Mouse (Mus musculus) liver, embryonic 16.5 days (tissue): ENCODE measurements around the gene Fgf18. TPM values are rescaled to one million over a fixed set of nuclear protein-coding genes. Genes with fewer than 3 reads are reported as not detected.

Experiments
- ATAC-seq: fragments of 200-750 bp; cut with Nextera tagmentation; 2 replicates; pipeline ENCODE4 v1.8.0; 2017; ENCODE audit warnings: low read depth, mild to moderate bottlenecking, moderate number of reproducible peaks, moderate library complexity
- H3K27ac ChIP-seq: fragments of 300-500 bp; sonication (generic); 2 replicates; pipeline ENCODE4 v1.5.1; 2014; ENCODE audit warnings: mild to moderate bottlenecking, low read length
- H3K27me3 ChIP-seq: fragments of 300-500 bp; sonication (generic); 2 replicates; pipeline ENCODE4 v1.6.1; 2014; ENCODE audit warnings: low read depth, low read length, mixed read lengths; ENCODE audit not compliant: control insufficient read depth, insufficient read depth
- H3K36me3 ChIP-seq: fragments of 300-500 bp; sonication (generic); 2 replicates; pipeline ENCODE4 v1.6.1; 2014; ENCODE audit warnings: mild to moderate bottlenecking; ENCODE audit not compliant: control insufficient read depth, insufficient read depth
- H3K4me1 ChIP-seq: fragments of 300-500 bp; sonication (generic); 2 replicates; pipeline ENCODE4 v1.6.1; 2014; ENCODE audit warnings: low read depth, low read length, mixed read lengths; ENCODE audit not compliant: control insufficient read depth
- H3K4me2 ChIP-seq: fragments of 300-500 bp; sonication (generic); 2 replicates; pipeline ENCODE4 v1.6.1; 2014; ENCODE audit warnings: low read depth, low read length, mixed read lengths
- H3K4me3 ChIP-seq: fragments of 300-500 bp; sonication (generic); 2 replicates; pipeline ENCODE4 v1.5.1; 2014; ENCODE audit warnings: low read depth, mild to moderate bottlenecking, low read length
- H3K9ac ChIP-seq: fragments of 300-500 bp; sonication (generic); 2 replicates; pipeline ENCODE4 v1.6.1; 2014; ENCODE audit warnings: low read depth, low read length
- H3K9me3 ChIP-seq: fragments of 300-500 bp; sonication (generic); replicated peaks from 2 replicates; pipeline ENCODE4 v1.6.1; 2016; ENCODE audit warnings: low read length; ENCODE audit not compliant: control insufficient read depth
- whole genome bisulfite sequencing: fragments of 180-500 bp; shearing (Covaris S2); extraction: QIAGEN DNeasy Blood & Tissue Kit; methylation state at CpG from one replicate; pipeline ENCODE4 v1.1.7; 2014; ENCODE audit not compliant: insufficient replicate concordance; 5-methylcytosine and 5-hydroxymethylcytosine counted together
- polyA plus RNA-seq: library from polyadenylated mRNA; unstranded; fragments of >200 nt; fragmentation: Nextera tagmentation; extraction: Ambion mirVana; gene quantifications from 2 replicates; pipeline ENCODE4 v1.2.1, GENCODE M21; 2015

The Fgf18 gene
- polyA plus RNA-seq, 1 experiment from 2014 or later, result 0.15 TPM

DNA sequence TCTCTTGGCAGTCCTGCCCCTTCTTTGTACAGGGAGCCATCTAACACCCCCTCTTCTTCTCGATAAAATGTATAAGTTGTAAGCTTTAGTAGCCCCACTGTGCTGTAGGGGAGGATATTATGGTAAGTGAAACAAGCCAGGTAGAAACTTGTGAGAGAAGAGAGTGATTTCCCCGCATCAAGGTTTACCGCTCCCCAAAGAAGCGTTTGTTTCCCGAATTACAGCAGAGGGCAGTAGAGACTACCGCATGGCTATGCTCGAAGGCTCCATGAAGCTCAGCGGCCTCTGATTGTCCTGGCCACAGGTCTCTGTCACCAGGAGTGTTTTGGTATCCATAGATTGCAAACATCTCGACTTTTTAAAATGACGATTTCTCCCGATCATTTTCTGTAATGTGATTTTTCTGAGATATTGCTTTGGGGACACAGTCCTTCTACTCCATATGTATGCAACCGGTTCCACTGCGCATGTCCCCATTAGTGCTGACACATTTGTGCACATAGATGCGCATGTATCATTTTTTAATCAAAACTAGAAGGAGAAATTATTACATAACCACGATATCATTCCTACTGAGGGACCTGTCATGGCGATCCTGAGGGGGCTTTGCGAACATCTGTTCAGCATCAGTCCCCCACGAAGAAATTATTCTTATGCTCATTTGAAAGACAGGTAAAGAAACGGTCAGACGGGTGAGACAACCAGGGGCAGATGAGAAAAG is 29.5 kb upstream of the Fgf18 start:
- no peak for ATAC-seq
- WGBS, result 27% methylated on average over 20 of the region's 20 CpGs
- H3K9me3 ChIP-seq, result no peaks in the 10 kb centered on the region
- no peak overlapping the region for H3K4me3 ChIP-seq
- H3K27ac ChIP-seq, result no peak overlapping the region
- no peaks in the 10 kb centered on the region for H3K4me1 ChIP-seq
- peaks cover 17% of the 10 kb centered on the region for H3K27me3 ChIP-seq
- H3K4me2 ChIP-seq, result no peak overlapping the region
- H3K36me3 ChIP-seq, result no peaks in the 10 kb centered on the region
- no peak overlapping the region for H3K9ac ChIP-seq

DNA sequence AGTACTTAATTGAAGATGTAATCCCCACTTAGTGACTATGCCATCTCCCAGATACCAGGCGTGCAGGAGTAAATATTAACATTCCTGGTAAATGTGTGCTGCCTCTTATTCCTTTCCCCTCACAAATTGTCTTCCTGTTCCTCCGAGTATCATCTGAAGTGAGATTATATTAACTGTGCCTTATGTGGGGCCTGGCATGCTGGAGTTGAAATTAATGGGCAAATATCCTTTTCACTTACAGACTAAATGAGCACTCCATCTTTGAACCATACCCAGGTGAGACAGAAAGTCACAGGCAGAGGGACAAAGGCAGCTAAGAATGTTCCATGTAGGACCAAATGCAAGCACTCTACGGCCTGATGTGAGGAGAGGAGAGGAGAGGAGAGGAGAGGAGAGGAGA is 28.6 kb upstream of the Fgf18 start:
- Histone ChIP-seq H3K27ac (no peak overlapping the region), H3K9me3 (no peaks in the 10 kb centered on the region), H3K4me3 (no peak overlapping the region), H3K4me2 (no peak overlapping the region), H3K36me3 (no peaks in the 10 kb centered on the region), H3K9ac (no peak overlapping the region), H3K4me1 (no peaks in the 10 kb centered on the region), H3K27me3 (peaks cover 21% of the 10 kb centered on the region)
- no peak for ATAC-seq
- 58% methylated on average over 2 of the region's 3 CpGs for WGBS

DNA sequence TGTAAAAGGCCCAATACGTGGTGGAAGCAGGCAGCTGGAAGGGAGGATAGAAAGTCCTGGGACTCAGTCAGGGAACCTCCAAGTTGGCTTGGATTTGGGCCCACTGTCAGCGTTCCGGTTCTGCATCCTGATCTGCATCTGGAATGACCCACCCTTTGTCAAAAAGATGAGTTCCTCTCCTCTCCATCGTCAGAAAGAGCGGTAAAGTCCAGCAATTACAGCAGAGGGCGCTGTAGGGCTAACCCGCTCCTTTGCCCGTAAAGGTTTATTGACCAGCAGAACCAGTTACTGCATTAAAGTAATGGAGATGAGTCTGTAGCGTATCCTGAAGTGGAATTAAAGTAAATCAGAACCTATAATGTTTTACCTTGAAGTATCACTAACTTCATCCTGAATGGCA is 23.3 kb upstream of the Fgf18 start:
- H3K9me3 ChIP-seq, result no peaks in the 10 kb centered on the region
- H3K4me2 ChIP-seq, result no peak overlapping the region
- no peak overlapping the region for H3K4me3 ChIP-seq
- H3K9ac ChIP-seq, result no peak overlapping the region
- H3K36me3 ChIP-seq, result no peaks in the 10 kb centered on the region
- no peak overlapping the region for H3K27ac ChIP-seq
- no peak for ATAC-seq
- H3K27me3 ChIP-seq, result peaks cover 13% of the 10 kb centered on the region
- no peaks in the 10 kb centered on the region for H3K4me1 ChIP-seq
- WGBS, result 8% methylated on average over 9 of the region's 9 CpGs

DNA sequence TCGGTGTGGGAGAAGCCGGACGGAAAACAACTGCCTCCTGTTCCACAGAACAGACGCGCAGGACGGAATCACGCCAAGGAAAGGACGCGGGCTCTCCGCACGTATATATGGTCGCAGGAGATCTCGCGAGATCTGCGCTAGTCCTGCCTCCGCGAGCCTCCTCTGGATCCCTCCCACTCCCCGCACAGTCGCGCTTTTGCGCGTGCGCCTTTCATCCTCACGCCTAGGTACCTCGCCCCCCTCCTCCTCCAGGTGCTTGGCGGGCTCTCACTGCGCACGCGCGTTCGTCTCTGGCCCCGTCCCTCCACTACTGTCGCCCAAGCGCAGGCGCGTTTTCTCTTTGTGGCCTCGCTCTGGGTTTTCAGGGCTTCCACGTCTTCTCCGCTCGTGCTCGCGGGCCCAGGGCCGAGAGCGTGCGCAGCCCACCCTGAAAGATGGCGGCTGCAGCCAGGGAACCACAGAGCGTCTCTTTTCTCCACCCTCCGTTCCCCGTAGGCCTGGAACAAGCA is 15.9 kb upstream of the Fgf18 start, which contains the start of gene Npm1:
Gene Npm1 (minus strand): TSS at position 209 of the 509 bp plus-strand sequence.
- WGBS, result 2% methylated on average over 48 of the region's 49 CpGs

DNA sequence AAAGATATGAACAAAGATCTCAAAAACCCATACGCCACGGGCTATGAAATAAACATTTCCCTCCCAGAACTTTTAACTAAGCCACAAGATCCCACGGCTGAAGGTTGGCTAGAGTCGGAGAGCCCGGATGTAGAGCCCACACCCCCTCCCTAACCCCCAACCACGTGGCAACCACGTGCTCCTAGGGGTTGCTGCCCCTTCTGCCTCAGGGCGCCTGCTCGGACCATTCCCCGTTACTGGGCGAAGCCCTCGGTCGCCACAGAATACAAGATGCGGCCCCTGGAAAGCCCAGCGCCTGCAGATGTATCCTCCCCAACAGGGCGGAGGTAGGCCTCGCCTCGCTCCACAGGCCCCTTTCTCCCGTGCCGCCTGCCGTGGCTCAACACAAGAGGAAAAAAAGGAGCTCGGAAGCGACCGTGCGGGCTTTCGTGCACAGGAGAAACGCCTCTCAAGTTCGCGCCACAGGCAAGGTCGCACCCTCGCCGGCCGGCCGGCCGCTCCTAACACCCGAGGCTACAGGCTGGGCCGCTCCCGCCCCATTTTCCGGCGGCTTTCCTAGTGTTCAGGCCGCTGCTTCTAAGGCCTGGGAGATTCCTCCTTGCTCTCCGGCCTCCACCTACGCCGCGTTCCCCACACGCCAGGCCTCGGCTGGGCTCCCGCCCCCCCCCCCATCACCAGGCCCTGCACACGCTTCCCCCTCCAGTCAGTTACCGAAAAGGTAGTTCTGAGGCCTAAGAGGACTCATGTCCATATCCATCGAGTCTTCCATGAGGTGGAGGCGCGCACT is 15.2 kb upstream of the Fgf18 start:
- Histone ChIP-seq H3K27ac (peak overlapping the region; percentile 79), H3K9me3 (no peaks in the 10 kb centered on the region), H3K4me3 (peak overlapping the region; percentile 93), H3K36me3 (peaks cover 22% of the 10 kb centered on the region), H3K27me3 (no peaks in the 10 kb centered on the region), H3K4me2 (peak overlapping the region; percentile 76), H3K9ac (peak overlapping the region; percentile 90), H3K4me1 (peaks cover 4% of the 10 kb centered on the region; the same call in 1 of the 2 replicates)
- ATAC-seq, result peak; percentile 35
- WGBS, result 2% methylated on average over 53 of the region's 53 CpGs

More for the DNA sequence above, 15.9 kb upstream of the Fgf18 start, which contains the start of gene Npm1:
- Histone ChIP-seq H3K4me1 (peaks cover 4% of the 10 kb centered on the region; the same call in 1 of the 2 replicates), H3K27me3 (peaks cover 4% of the 10 kb centered on the region), H3K4me2 (peak within 1 kb of the TSS; percentile 76), H3K27ac (peak within 1 kb of the TSS; percentile 79), H3K36me3 (peaks cover 15% of the 10 kb centered on the region), H3K4me3 (peak within 1 kb of the TSS; percentile 93), H3K9ac (peak within 1 kb of the TSS; percentile 90), H3K9me3 (no peaks in the 10 kb centered on the region)
- peak; percentile 97 for ATAC-seq

DNA sequence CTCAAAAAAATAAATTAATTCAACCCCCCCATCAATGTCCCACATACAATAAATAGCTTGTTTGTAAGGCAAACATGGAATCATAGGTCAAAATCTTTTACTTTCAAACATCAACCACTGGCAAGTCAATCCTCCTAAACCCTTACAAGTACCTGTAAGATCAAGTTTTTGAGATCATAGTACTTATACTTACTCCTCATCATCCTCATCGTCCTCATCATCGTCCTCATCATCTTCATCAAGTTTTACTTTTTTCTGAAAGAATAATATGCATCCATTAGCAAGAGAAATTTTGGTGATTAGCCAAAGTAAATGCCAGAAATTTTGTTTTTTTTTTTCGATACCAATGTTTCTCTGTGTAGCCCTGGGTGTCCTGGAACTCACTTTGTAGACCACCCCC is 12.5 kb upstream of the Fgf18 start:
- Histone ChIP-seq H3K36me3 (peaks cover 39% of the 10 kb centered on the region), H3K9me3 (no peaks in the 10 kb centered on the region), H3K4me3 (no peak overlapping the region), H3K9ac (no peak overlapping the region), H3K4me1 (peaks cover 4% of the 10 kb centered on the region; the same call in 1 of the 2 replicates), H3K27me3 (no peaks in the 10 kb centered on the region), H3K4me2 (no peak overlapping the region), H3K27ac (no peak overlapping the region)
- ATAC-seq, result no peak
- WGBS, result 79% methylated on average over 3 of the region's 3 CpGs

DNA sequence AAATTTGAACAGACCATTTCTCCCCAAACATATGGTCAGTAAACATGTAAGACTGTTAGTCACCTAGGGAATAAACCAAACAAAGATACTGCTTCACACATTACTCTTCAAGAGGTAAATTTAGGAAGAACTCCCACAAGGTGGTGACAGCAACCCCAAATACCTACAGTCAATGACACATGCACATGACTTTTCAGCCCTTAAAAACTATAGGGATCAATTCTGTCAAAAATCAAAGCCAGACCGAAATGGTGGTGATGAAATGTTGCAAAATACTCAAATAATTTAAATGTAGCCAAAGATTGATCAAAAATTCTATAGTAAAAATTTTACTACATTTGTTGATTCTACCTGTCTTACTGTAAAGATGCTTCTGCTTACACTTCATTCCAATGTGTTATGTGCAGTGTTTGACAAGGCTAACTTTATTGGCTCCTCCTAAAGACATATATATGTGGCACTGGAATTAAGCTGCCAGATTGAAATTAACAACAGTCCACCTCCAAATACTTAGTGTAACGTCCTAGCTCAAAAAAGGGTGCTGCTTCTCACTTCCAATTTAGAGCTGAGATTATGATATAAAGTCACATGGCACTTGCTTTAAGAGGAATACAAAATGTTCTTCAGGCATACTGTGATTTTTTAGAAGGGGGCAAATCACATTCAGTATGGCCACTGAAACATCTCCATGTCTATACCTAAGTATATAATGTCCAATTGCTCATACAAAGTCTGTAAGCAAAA is 10.4 kb upstream of the Fgf18 start:
- Histone ChIP-seq H3K9ac (no peak overlapping the region), H3K4me3 (no peak overlapping the region), H3K27me3 (no peaks in the 10 kb centered on the region), H3K4me2 (no peak overlapping the region), H3K27ac (no peak overlapping the region), H3K9me3 (no peaks in the 10 kb centered on the region), H3K4me1 (no peaks in the 10 kb centered on the region; the same call in 1 of the 2 replicates), H3K36me3 (peaks cover 53% of the 10 kb centered on the region)
- no peak for ATAC-seq
- 74% methylated on average over 2 of the region's 2 CpGs for WGBS

DNA sequence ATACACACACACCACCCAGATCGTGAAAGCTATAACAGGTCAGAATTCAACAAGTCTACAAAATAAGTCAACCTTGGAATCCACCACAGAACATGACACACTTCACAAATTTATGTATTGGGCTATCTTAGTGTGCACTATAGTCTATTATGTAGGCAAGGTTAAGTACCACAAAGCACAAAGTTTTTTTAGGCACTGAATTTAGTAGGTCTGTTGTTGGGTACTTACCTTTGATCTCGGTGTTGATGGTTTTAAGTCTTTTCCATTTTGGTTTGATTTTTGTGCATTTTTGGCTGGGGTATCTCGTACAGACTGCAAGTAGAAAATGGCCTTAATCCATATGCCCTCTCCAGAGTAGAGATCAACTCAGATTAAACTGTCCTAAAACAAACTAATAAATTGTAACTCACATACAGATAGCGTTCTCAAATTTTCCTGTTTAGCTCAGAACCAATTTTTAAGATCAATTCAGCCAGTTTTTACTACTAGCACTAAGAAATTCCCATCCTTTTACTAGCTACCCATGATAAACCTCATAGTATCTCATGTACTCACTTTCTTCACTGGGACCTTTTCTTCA is 9.3 kb upstream of the Fgf18 start:
- Histone ChIP-seq H3K4me2 (no peak overlapping the region), H3K27ac (no peak overlapping the region), H3K36me3 (peaks cover 59% of the 10 kb centered on the region), H3K9me3 (no peaks in the 10 kb centered on the region), H3K4me1 (no peaks in the 10 kb centered on the region; the same call in 1 of the 2 replicates), H3K9ac (no peak overlapping the region), H3K4me3 (no peak overlapping the region), H3K27me3 (no peaks in the 10 kb centered on the region)
- no peak for ATAC-seq
- 72% methylated on average over 4 of the region's 4 CpGs for WGBS
